Mouse (Mus musculus) liver, embryonic 16.5 days (tissue): ENCODE measurements around the gene Olfr459. TPM values are rescaled to one million over a fixed set of nuclear protein-coding genes. Genes with fewer than 3 reads are reported as not detected.

Experiments
- polyA plus RNA-seq: library from polyadenylated mRNA; unstranded; fragments of >200 nt; fragmentation: Nextera tagmentation; extraction: Ambion mirVana; gene quantifications from 2 replicates; pipeline ENCODE4 v1.2.1, GENCODE M21; 2015

The Olfr459 gene
- polyA plus RNA-seq, 1 experiment from 2014 or later: not detected

Other genes starting within 250 kb of the Olfr459 start
- gene Ephb6, start 169.7 kb downstream of the Olfr459 start, polyA plus RNA-seq: 0.65 and 0.92 TPM in 2 replicates
- 0.02 and 0.06 TPM in 2 replicates for gene Trpv6, start 138.8 kb downstream of the Olfr459 start, polyA plus RNA-seq
- 0.05 and 0.06 TPM in 2 replicates for gene Trpv5, start 94.4 kb downstream of the Olfr459 start, polyA plus RNA-seq
- gene Llcfc1, start 90.7 kb downstream of the Olfr459 start, polyA plus RNA-seq: not detected in 2 replicates
- gene Kel, start 70.8 kb downstream of the Olfr459 start, polyA plus RNA-seq: 308 and 322 TPM in 2 replicates
- not detected in 2 replicates for gene Pip, start 72.4 kb upstream of the Olfr459 start, polyA plus RNA-seq
- gene Sval2, start 77.8 kb upstream of the Olfr459 start, polyA plus RNA-seq: not detected in 2 replicates
- gene Sval1, start 176.5 kb upstream of the Olfr459 start, polyA plus RNA-seq: not detected in 2 replicates
- gene Sval3, start 193.0 kb upstream of the Olfr459 start, polyA plus RNA-seq: not detected in 2 replicates